Mouse (Mus musculus) hindbrain, embryonic 13.5 days (tissue): ENCODE measurements at regions not wholly inside any gene's neighbourhood (a gene's known extent, or its start where the extent isn't known, plus 50 kb on each side); places are given as distances from the start of the nearest gene placed in this dataset.
"Not testable (repeated sequence)": the region's sequence is repeated elsewhere in the genome, so short reads cannot be mapped to it uniquely, and the experiment has no call there.

Experiments
- ATAC-seq: fragments of 200-750 bp; cut with Nextera tagmentation; 2 replicates; pipeline ENCODE4 v1.8.0; 2017; ENCODE audit warnings: moderate TSS enrichment; ENCODE audit not compliant: low FRiP score
- H3K27ac ChIP-seq: fragments of 300-500 bp; sonication (generic); 2 replicates; pipeline ENCODE4 v1.5.1; 2015; ENCODE audit warnings: inconsistent platforms, mild to moderate bottlenecking, moderate library complexity
- H3K27me3 ChIP-seq: fragments of 300-500 bp; sonication (generic); 2 replicates; pipeline ENCODE4 v1.6.1; 2015; ENCODE audit warnings: mild to moderate bottlenecking, inconsistent platforms
- H3K36me3 ChIP-seq: fragments of 300-500 bp; sonication (generic); 2 replicates; pipeline ENCODE4 v1.6.1; 2015; ENCODE audit warnings: mild to moderate bottlenecking, inconsistent platforms
- H3K4me1 ChIP-seq: fragments of 300-500 bp; sonication (generic); replicated peaks from 2 replicates; pipeline ENCODE4 v1.6.1; 2015; ENCODE audit warnings: inconsistent platforms
- H3K4me2 ChIP-seq: fragments of 300-500 bp; sonication (generic); 2 replicates; pipeline ENCODE4 v1.6.1; 2015; ENCODE audit warnings: inconsistent platforms, mild to moderate bottlenecking, moderate library complexity
- H3K4me3 ChIP-seq: fragments of 300-500 bp; sonication (generic); 2 replicates; pipeline ENCODE4 v1.5.1; 2015; ENCODE audit warnings: mild to moderate bottlenecking, inconsistent platforms
- H3K9ac ChIP-seq: fragments of 300-500 bp; sonication (generic); 2 replicates; pipeline ENCODE4 v1.6.1; 2015; ENCODE audit warnings: mild to moderate bottlenecking, inconsistent platforms
- H3K9me3 ChIP-seq: fragments of 300-500 bp; sonication (generic); 2 replicates; pipeline ENCODE4 v1.6.1; 2016; ENCODE audit warnings: inconsistent platforms
- WGBS: fragments of 180-500 bp; shearing (Covaris S2); methylation state at CpG from one replicate; pipeline ENCODE4 v1.1.7; 2015; 5-methylcytosine and 5-hydroxymethylcytosine counted together

- H3K4me3 ChIP-seq: no peak overlapping the region
- no peaks in the 10 kb centered on the region; the same call in 1 of the 2 replicates for H3K4me1 ChIP-seq
- no peaks in the 10 kb centered on the region for H3K9me3 ChIP-seq
- H3K27ac ChIP-seq: no peak overlapping the region
- H3K9ac ChIP-seq: no peak overlapping the region
- 69% methylated on average over 4 of the region's 4 CpGs for WGBS
- H3K27me3 ChIP-seq: no peaks in the 10 kb centered on the region
- H3K4me2 ChIP-seq: no peak overlapping the region
- H3K36me3 ChIP-seq: no peaks in the 10 kb centered on the region
- no peak for ATAC-seq
These were observed 96.1 kb upstream of the Hdgfl1 start for GRCm38 (mm10) chr13:26865930-26866555.

DNA sequence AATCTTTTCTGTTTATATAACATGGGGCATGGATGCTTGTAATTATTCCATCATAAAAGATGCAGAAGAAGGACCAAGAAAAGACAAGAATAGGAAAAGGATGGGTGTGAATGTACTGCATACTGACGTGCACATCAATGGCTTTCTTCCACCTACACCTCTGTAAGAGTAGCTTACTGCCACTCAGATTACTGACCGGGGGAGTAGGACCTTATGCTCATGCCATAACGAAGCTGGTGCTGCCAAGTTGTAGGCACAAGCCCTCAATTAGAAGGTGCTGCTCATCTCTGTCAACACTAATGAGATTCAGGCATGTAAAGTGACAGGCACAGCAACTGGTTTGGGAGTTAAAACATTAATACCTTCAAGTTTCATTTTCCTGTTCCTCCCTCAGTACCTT lies 97.8 kb upstream of the Hdgfl1 start:
- Histone ChIP-seq H3K4me3 (no peak overlapping the region), H3K9me3 (no peaks in the 10 kb centered on the region), H3K9ac (no peak overlapping the region), H3K27ac (no peak overlapping the region), H3K4me2 (no peak overlapping the region), H3K27me3 (no peaks in the 10 kb centered on the region), H3K36me3 (no peaks in the 10 kb centered on the region), H3K4me1 (no peaks in the 10 kb centered on the region; the same call in 1 of the 2 replicates)
- WGBS: 79% methylated on average over 3 of the region's 3 CpGs
- no peak for ATAC-seq

- H3K4me1 ChIP-seq: no peaks in the 10 kb centered on the region
- no peak overlapping the region for H3K4me2 ChIP-seq
- 84% methylated on average over 7 of the region's 7 CpGs for WGBS
- no peak for ATAC-seq
- no peaks in the 10 kb centered on the region for H3K36me3 ChIP-seq
- no peaks in the 10 kb centered on the region for H3K9me3 ChIP-seq
- no peaks in the 10 kb centered on the region for H3K27me3 ChIP-seq
- no peak overlapping the region for H3K9ac ChIP-seq
- no peak overlapping the region for H3K27ac ChIP-seq
- no peak overlapping the region for H3K4me3 ChIP-seq
These were observed 140.9 kb upstream of the Prl start for GRCm38 (mm10) chr13:26916477-26916876.

GRCm38 (mm10) chr13:26932695-26933438 lies 124.5 kb upstream of the Prl start:
- H3K4me2 ChIP-seq: no peak overlapping the region
- H3K36me3 ChIP-seq: no peaks in the 10 kb centered on the region
- WGBS: 7% methylated on average over 4 of the region's 4 CpGs
- peak; percentile 90 for ATAC-seq
- peak overlapping the region; percentile 83 for H3K27ac ChIP-seq
- no peak overlapping the region for H3K4me3 ChIP-seq
- H3K9me3 ChIP-seq: no peaks in the 10 kb centered on the region
- H3K27me3 ChIP-seq: no peaks in the 10 kb centered on the region
- no peak overlapping the region for H3K9ac ChIP-seq
- H3K4me1 ChIP-seq: peaks cover 12% of the 10 kb centered on the region

DNA sequence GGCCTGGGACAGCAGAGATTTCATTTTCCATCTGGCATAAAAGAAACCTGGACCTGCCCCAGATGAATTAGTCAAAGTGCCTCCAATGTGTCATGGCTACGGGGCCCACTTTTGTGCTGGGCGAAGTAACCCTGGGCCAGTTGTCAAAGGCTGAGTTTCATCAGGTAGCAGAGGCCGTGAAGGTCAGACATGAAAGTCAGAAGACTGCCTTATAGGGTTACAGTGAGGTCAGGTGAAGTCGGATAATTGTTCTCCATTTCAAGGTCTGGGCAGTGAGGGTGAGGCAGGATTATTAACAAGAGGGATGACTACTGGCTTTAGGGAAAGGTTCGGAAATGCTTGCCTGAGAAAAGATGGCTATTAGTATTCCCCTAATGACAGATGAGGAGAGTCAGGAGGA lies 123.5 kb upstream of the Prl start:
- Histone ChIP-seq H3K4me3 (no peak overlapping the region), H3K4me1 (peaks cover 12% of the 10 kb centered on the region), H3K9me3 (no peaks in the 10 kb centered on the region), H3K27me3 (no peaks in the 10 kb centered on the region), H3K27ac (peak overlapping the region; percentile 52; the same call in 1 of the 2 replicates), H3K4me2 (no peak overlapping the region), H3K36me3 (no peaks in the 10 kb centered on the region), H3K9ac (no peak overlapping the region)
- no peak for ATAC-seq
- WGBS: 36% methylated on average over 5 of the region's 5 CpGs

DNA sequence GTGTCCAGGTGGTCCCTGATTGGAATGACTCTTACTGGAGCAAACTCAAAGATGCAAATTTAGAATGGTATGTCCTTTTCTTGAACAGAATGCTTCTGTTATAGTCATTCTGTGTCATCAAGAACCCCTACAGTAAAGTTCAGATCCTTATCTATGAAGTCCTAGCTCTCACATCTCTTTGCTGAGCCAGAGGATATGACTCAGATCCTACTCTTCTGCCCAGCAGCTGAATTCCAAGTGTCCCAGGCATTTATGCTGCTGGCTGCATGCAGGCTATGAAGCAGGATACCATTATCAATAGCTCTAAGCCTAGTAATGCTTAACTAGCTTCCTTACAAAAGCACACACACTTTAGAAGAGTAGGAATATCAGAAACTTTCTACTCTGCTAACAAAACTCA lies 116.9 kb upstream of the Prl start:
- Histone ChIP-seq H3K36me3 (no peaks in the 10 kb centered on the region), H3K27ac (no peak overlapping the region), H3K27me3 (no peaks in the 10 kb centered on the region), H3K4me2 (no peak overlapping the region), H3K9me3 (no peaks in the 10 kb centered on the region), H3K9ac (no peak overlapping the region), H3K4me1 (no peaks in the 10 kb centered on the region), H3K4me3 (no peak overlapping the region)
- ATAC-seq: no peak

- no peak overlapping the region for H3K9ac ChIP-seq
- ATAC-seq: no peak
- no peak overlapping the region for H3K4me2 ChIP-seq
- no peaks in the 10 kb centered on the region for H3K4me1 ChIP-seq
- 88% methylated on average over 3 of the region's 3 CpGs for WGBS
- no peak overlapping the region for H3K4me3 ChIP-seq
- H3K9me3 ChIP-seq: no peaks in the 10 kb centered on the region
- no peaks in the 10 kb centered on the region for H3K36me3 ChIP-seq
- no peak overlapping the region for H3K27ac ChIP-seq
- H3K27me3 ChIP-seq: no peaks in the 10 kb centered on the region
These were observed 112.9 kb upstream of the Prl start for GRCm38 (mm10) chr13:26944487-26944886.

GRCm38 (mm10) chr13:26951461-26951860 lies 105.9 kb upstream of the Prl start:
- 93% methylated on average over 2 of the region's 2 CpGs for WGBS

GRCm38 (mm10) chr13:26953834-26954233 lies 103.5 kb upstream of the Prl start:
- Histone ChIP-seq H3K36me3 (no peaks in the 10 kb centered on the region), H3K9me3 (no peaks in the 10 kb centered on the region), H3K4me1 (no peaks in the 10 kb centered on the region), H3K4me2 (no peak overlapping the region), H3K27ac (no peak overlapping the region), H3K9ac (no peak overlapping the region), H3K27me3 (no peaks in the 10 kb centered on the region), H3K4me3 (no peak overlapping the region)
- ATAC-seq: no peak
- 87% methylated on average over 2 of the region's 2 CpGs for WGBS

More at GRCm38 (mm10) chr13:26951461-26951860, 105.9 kb upstream of the Prl start:
- H3K27me3 ChIP-seq: no peaks in the 10 kb centered on the region
- H3K4me1 ChIP-seq: no peaks in the 10 kb centered on the region
- H3K4me2 ChIP-seq: no peak overlapping the region
- H3K27ac ChIP-seq: no peak overlapping the region
- no peak for ATAC-seq
- no peaks in the 10 kb centered on the region for H3K9me3 ChIP-seq
- no peak overlapping the region for H3K4me3 ChIP-seq
- no peaks in the 10 kb centered on the region for H3K36me3 ChIP-seq
- H3K9ac ChIP-seq: no peak overlapping the region

DNA sequence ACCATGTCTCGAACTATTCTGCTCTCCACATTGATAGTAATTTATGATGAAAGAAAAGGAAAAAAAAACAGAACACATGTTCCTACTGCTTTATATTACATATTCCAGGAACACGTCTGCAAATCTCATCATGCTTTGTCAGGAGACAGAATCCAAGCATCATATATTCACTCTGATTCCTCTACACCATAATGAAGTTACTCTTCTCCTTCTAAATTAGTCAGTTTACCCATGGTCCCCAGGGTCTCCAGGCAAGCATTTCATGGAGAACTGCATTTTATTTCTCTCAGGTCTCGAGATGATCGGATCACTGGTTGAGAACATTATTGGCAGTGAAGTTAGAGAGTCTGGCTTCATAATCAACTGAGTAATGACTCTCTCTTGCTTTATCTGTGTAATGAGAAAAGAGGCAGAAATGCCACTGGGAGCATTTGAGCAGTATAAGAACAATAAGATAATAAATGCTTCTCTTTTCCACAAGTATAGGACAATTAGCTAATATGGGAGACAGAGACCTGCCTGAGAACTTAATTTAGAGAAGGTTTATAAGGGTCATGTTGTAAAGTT lies 97.8 kb upstream of the Prl start:
- Histone ChIP-seq H3K27me3 (no peaks in the 10 kb centered on the region), H3K27ac (no peak overlapping the region), H3K9me3 (no peaks in the 10 kb centered on the region), H3K4me2 (no peak overlapping the region), H3K9ac (no peak overlapping the region), H3K4me1 (no peaks in the 10 kb centered on the region), H3K4me3 (no peak overlapping the region), H3K36me3 (no peaks in the 10 kb centered on the region)
- 69% methylated on average over 4 of the region's 4 CpGs for WGBS
- ATAC-seq: no peak

DNA sequence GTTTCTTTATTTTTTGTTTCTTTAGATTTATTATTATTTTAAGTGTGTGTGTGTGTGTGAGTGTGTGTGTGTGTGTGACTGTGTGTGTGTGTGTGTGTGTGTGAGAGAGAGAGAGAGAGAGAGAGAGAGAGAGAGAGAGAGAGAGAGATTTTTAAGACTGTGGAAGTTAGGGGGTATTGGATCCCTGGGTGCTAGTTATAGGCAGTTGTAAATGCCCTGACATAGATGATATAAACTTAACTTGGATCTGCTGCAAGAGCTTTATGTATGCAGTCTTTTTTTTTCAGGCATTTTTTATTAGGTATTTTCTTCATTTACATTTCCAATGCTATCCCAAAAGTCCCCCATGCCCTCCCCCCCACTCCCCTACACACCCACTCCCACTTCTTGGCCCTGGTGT lies 96.8 kb upstream of the Prl start:
- not testable (repeated sequence) for H3K4me2 ChIP-seq, H3K36me3 ChIP-seq, ATAC-seq, H3K9me3 ChIP-seq, H3K4me1 ChIP-seq, H3K27ac ChIP-seq, H3K9ac ChIP-seq, H3K27me3 ChIP-seq, H3K4me3 ChIP-seq

- H3K4me2 ChIP-seq: no peak overlapping the region
- no peak for ATAC-seq
- no peak overlapping the region for H3K27ac ChIP-seq
- no peaks in the 10 kb centered on the region for H3K9me3 ChIP-seq
- 100% methylated on average over 1 of the region's 1 CpGs for WGBS
- no peaks in the 10 kb centered on the region for H3K4me1 ChIP-seq
- H3K4me3 ChIP-seq: no peak overlapping the region
- no peaks in the 10 kb centered on the region for H3K36me3 ChIP-seq
- H3K27me3 ChIP-seq: no peaks in the 10 kb centered on the region
- H3K9ac ChIP-seq: no peak overlapping the region
These were observed 81.3 kb upstream of the Prl start for GRCm38 (mm10) chr13:26976024-26976423.

DNA sequence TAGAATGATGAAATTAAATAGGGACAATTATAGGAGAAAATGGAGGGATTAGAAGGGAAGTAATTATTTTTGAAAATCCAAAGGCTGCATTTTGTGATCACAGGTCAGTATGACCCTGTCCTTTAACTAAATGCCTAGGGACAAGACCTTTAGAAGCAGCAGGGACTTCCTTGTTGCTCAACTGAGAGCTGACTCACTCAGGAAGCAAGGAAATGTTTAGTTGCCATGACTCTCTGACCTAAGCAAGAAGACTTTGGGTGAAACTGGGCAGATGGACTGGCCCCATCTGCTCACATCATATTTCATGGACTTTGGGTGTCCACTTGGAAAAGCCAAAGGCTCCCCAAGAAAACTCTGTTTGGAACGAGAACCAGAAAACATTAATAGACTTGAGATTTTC lies 76.9 kb upstream of the Prl start:
- Histone ChIP-seq H3K36me3 (no peaks in the 10 kb centered on the region), H3K4me1 (no peaks in the 10 kb centered on the region), H3K9ac (no peak overlapping the region), H3K4me2 (no peak overlapping the region), H3K4me3 (no peak overlapping the region), H3K27me3 (no peaks in the 10 kb centered on the region), H3K9me3 (no peaks in the 10 kb centered on the region), H3K27ac (no peak overlapping the region)
- WGBS: 94% methylated on average over 1 of the region's 1 CpGs
- no peak for ATAC-seq
